Mouse (Mus musculus) intestine, embryonic 14.5 days (tissue): ENCODE measurements at regions not wholly inside any gene's neighbourhood (a gene's known extent, or its start where the extent isn't known, plus 50 kb on each side); places are given as distances from the start of the nearest gene placed in this dataset.

Experiments used
- ATAC-seq: fragments of 200-750 bp; cut with Nextera tagmentation; replicated peaks from 2 replicates; pipeline ENCODE4 v1.8.0; 2017; ENCODE audit warnings: low read depth, moderate number of reproducible peaks, moderate TSS enrichment, moderate library complexity; ENCODE audit not compliant: low FRiP score, low TSS enrichment
- DNase-seq: peaks from one replicate; pipeline ENCODE4 v3.0.0-alpha.2; 2018; ENCODE audit warnings: low spot score
- H3K27ac ChIP-seq: fragments of 300-500 bp; sonication (generic); 2 replicates; pipeline ENCODE4 v1.5.1; 2014; ENCODE audit warnings: low read depth, mild to moderate bottlenecking, control low read depth
- H3K27me3 ChIP-seq: fragments of 300-500 bp; sonication (generic); replicated peaks from 2 replicates; pipeline ENCODE4 v1.6.1; 2014; ENCODE audit warnings: low read length, control low read depth; ENCODE audit not compliant: control insufficient read depth, insufficient read depth
- H3K36me3 ChIP-seq: fragments of 300-500 bp; sonication (generic); 2 replicates; pipeline ENCODE4 v1.6.1; 2014; ENCODE audit warnings: low read length, control low read depth; ENCODE audit not compliant: control insufficient read depth, insufficient read depth
- H3K4me1 ChIP-seq: fragments of 300-500 bp; sonication (generic); replicated peaks from 2 replicates; pipeline ENCODE4 v1.6.1; 2014; ENCODE audit warnings: low read length, control low read depth, mixed read lengths; ENCODE audit not compliant: control insufficient read depth, insufficient read depth
- H3K4me2 ChIP-seq: fragments of 300-500 bp; sonication (generic); 2 replicates; pipeline ENCODE4 v1.6.1; 2014; ENCODE audit warnings: low read length
- H3K4me3 ChIP-seq: fragments of 300-500 bp; sonication (generic); 2 replicates; pipeline ENCODE4 v1.5.1; 2014; ENCODE audit warnings: low read depth, low read length, control low read depth, mixed read lengths
- H3K9ac ChIP-seq: fragments of 300-500 bp; sonication (generic); 2 replicates; pipeline ENCODE4 v1.6.1; 2014; ENCODE audit warnings: mild to moderate bottlenecking, low read length
- H3K9me3 ChIP-seq: fragments of 300-500 bp; sonication (generic); 2 replicates; pipeline ENCODE4 v1.6.1; 2016; ENCODE audit warnings: low read length, control low read depth; ENCODE audit not compliant: control insufficient read depth
- WGBS: fragments of 180-500 bp; shearing (Covaris S2); extraction: QIAGEN DNeasy Blood & Tissue Kit; methylation state at CpG from one replicate; pipeline ENCODE4 v1.1.7; 2014; 5-methylcytosine and 5-hydroxymethylcytosine counted together

- no peak overlapping the region for H3K4me2 ChIP-seq
- H3K4me1 ChIP-seq, result peaks cover 8% of the 10 kb centered on the region; the same call in 1 of the 2 replicates
Measured at GRCm38 (mm10) chr13:37560387-37560786, 215.4 kb downstream of the Ly86 start.

GRCm38 (mm10) chr13:37560800-37561199 lies 215.8 kb downstream of the Ly86 start:
- Histone ChIP-seq H3K9ac (no peak overlapping the region), H3K36me3 (no peaks in the 10 kb centered on the region), H3K4me3 (no peak overlapping the region), H3K27me3 (no peaks in the 10 kb centered on the region), H3K4me1 (peaks cover 8% of the 10 kb centered on the region; the same call in 1 of the 2 replicates), H3K4me2 (no peak overlapping the region), H3K9me3 (no peaks in the 10 kb centered on the region), H3K27ac (no peak overlapping the region)
- DNase-seq (no peak), ATAC-seq (no peak)
- 37% methylated on average over 3 of the region's 3 CpGs for WGBS

More at GRCm38 (mm10) chr13:37560387-37560786, 215.4 kb downstream of the Ly86 start:
- H3K27me3 ChIP-seq, result no peaks in the 10 kb centered on the region
- no peak overlapping the region for H3K9ac ChIP-seq
- no peaks in the 10 kb centered on the region for H3K36me3 ChIP-seq
- no peaks in the 10 kb centered on the region for H3K9me3 ChIP-seq
- no peak overlapping the region for H3K27ac ChIP-seq
- WGBS, result 31% methylated on average over 9 of the region's 9 CpGs
- DNase-seq (no peak), ATAC-seq (no peak)
- no peak overlapping the region for H3K4me3 ChIP-seq

DNA sequence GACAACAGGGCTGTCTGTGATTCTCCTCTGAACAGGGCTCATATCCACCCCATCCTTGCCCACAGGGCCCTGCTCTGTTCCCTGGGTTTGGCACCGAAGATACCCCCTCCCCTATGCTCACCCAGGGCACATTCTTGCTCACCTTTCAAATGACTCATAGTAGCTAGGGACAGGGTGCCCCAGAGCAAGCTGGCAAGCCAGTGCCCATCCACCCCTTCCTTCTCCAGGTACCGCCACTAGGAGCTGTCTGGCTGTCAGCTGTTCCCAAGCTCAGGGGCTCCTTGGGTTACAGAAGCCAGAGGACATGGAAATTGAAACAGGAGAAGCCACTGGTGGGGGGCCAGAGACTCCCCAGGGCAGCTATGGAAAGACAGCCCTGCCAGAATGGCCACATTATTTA lies 216.4 kb downstream of the Ly86 start:
- H3K4me2 ChIP-seq, result no peak overlapping the region
- no peaks in the 10 kb centered on the region for H3K9me3 ChIP-seq
- H3K27ac ChIP-seq, result no peak overlapping the region
- H3K36me3 ChIP-seq, result no peaks in the 10 kb centered on the region
- H3K27me3 ChIP-seq, result no peaks in the 10 kb centered on the region
- ATAC-seq (no peak), DNase-seq (no peak)
- WGBS, result 54% methylated on average over 2 of the region's 2 CpGs
- peaks cover 8% of the 10 kb centered on the region; the same call in 1 of the 2 replicates for H3K4me1 ChIP-seq
- no peak overlapping the region for H3K4me3 ChIP-seq
- no peak overlapping the region for H3K9ac ChIP-seq

- H3K4me3 ChIP-seq, result no peak overlapping the region
- no peak overlapping the region for H3K9ac ChIP-seq
- H3K4me1 ChIP-seq, result peaks cover 8% of the 10 kb centered on the region; the same call in 1 of the 2 replicates
- WGBS, result 25% methylated on average over 9 of the region's 9 CpGs
- no peaks in the 10 kb centered on the region for H3K9me3 ChIP-seq
- DNase-seq (no peak), ATAC-seq (no peak)
- H3K36me3 ChIP-seq, result no peaks in the 10 kb centered on the region
- peak overlapping the region; percentile 23; the same call in 1 of the 2 replicates for H3K27ac ChIP-seq
- H3K27me3 ChIP-seq, result no peaks in the 10 kb centered on the region
- H3K4me2 ChIP-seq, result no peak overlapping the region
Measured at GRCm38 (mm10) chr13:37562141-37562540, 216.1 kb upstream of the Rreb1 start.

DNA sequence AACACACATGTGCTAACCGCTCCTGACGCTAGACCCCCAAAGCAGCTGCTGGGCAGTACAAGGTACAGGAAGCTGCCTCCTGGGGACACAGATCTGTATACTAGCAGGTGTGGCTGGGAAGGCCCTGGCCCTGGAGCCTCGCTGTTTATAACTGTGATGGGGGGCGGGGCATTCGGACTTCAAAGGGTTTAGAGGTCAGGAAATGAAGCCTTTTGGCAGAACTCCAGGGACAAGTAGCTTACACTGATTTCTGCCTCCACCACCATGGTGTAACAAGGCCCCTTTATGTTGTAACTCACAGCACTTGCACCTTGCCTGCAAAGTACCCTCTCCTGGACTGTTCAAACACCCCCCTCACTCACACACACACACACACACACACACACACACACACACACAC lies 215.5 kb upstream of the Rreb1 start:
- H3K4me2 ChIP-seq, result no peak overlapping the region
- H3K27me3 ChIP-seq, result no peaks in the 10 kb centered on the region
- 0 out of 2 replicates have a peak, but pooled peaks cover 8% of the 10 kb centered on the region for H3K4me1 ChIP-seq
- 7% methylated on average over 5 of the region's 5 CpGs for WGBS
- peak; percentile 84 for ATAC-seq
- H3K27ac ChIP-seq, result peak overlapping the region; percentile 23; the same call in 1 of the 2 replicates
- no peak overlapping the region for H3K9ac ChIP-seq
- no peaks in the 10 kb centered on the region for H3K36me3 ChIP-seq
- H3K9me3 ChIP-seq, result no peaks in the 10 kb centered on the region
- peak; percentile 84 for DNase-seq
- no peak overlapping the region for H3K4me3 ChIP-seq

DNA sequence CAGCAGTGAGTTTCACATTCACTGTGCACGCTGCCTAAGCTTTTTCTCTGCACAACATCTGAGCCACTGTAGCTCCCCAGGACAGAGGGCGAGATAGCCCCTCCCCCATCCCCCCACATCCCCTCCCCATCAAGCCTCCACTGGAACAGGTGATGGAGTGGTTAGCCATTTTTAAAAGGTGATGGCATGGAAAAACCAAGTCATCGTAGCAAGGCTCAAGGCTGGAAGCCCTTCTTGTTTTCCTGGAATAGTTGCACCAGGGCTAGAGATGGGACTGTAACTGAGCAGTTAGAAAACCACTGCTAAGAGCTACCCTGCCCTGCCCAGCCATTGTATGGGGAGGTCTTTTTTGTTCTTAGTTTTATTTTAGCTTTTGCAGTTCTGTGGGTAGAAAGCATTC lies 209.1 kb upstream of the Rreb1 start:
- WGBS, result 72% methylated on average over 3 of the region's 3 CpGs
- ATAC-seq, result no peak
- no peaks in the 10 kb centered on the region for H3K36me3 ChIP-seq

GRCm38 (mm10) chr13:37569486-37569885 lies 208.7 kb upstream of the Rreb1 start:
- H3K36me3 ChIP-seq, result no peaks in the 10 kb centered on the region
- H3K9ac ChIP-seq, result no peak overlapping the region
- H3K27me3 ChIP-seq, result no peaks in the 10 kb centered on the region
- H3K4me2 ChIP-seq, result no peak overlapping the region
- ATAC-seq, result no peak
- 89% methylated on average over 3 of the region's 3 CpGs for WGBS
- H3K9me3 ChIP-seq, result no peaks in the 10 kb centered on the region
- no peak for DNase-seq
- no peaks in the 10 kb centered on the region for H3K4me1 ChIP-seq
- no peak overlapping the region for H3K27ac ChIP-seq
- no peak overlapping the region for H3K4me3 ChIP-seq

More for the DNA sequence above, 209.1 kb upstream of the Rreb1 start:
- Histone ChIP-seq H3K4me2 (no peak overlapping the region), H3K4me1 (no peaks in the 10 kb centered on the region), H3K9ac (no peak overlapping the region), H3K27ac (no peak overlapping the region), H3K27me3 (no peaks in the 10 kb centered on the region), H3K4me3 (no peak overlapping the region), H3K9me3 (no peaks in the 10 kb centered on the region)
- DNase-seq, result no peak

GRCm38 (mm10) chr13:37572983-37573382 lies 205.2 kb upstream of the Rreb1 start:
- Histone ChIP-seq H3K36me3 (no peaks in the 10 kb centered on the region), H3K4me1 (no peaks in the 10 kb centered on the region), H3K9me3 (no peaks in the 10 kb centered on the region), H3K9ac (no peak overlapping the region), H3K27me3 (no peaks in the 10 kb centered on the region), H3K4me2 (no peak overlapping the region), H3K4me3 (no peak overlapping the region), H3K27ac (no peak overlapping the region)
- DNase-seq (no peak), ATAC-seq (no peak)
- WGBS, result 51% methylated on average over 3 of the region's 3 CpGs

GRCm38 (mm10) chr13:37579231-37579630 lies 199.0 kb upstream of the Rreb1 start:
- 89% methylated on average over 10 of the region's 10 CpGs for WGBS
- DNase-seq, result no peak
- no peak overlapping the region for H3K4me2 ChIP-seq

More at GRCm38 (mm10) chr13:37579231-37579630, 199.0 kb upstream of the Rreb1 start:
- Histone ChIP-seq H3K9ac (no peak overlapping the region), H3K4me3 (no peak overlapping the region), H3K4me1 (no peaks in the 10 kb centered on the region), H3K36me3 (no peaks in the 10 kb centered on the region), H3K9me3 (no peaks in the 10 kb centered on the region), H3K27me3 (no peaks in the 10 kb centered on the region), H3K27ac (no peak overlapping the region)
- no peak for ATAC-seq
